Mouse (Mus musculus): ENCODE results near the gene Abr. TPM values are rescaled to one million over a fixed set of nuclear protein-coding genes. Genes with fewer than 3 reads are reported as not detected.
A peak's percentile ranks its signal among the peaks of the same experiment; 100 is the strongest.

Gene Abr
- polyA plus RNA-seq, 2 experiments = 39.7 to 67.5 TPM

GRCm38 (mm10) chr11:76382711-76383324, 239.3 kb downstream of the Abr start:
- TF ChIP-seq POLR2A (IDR thresholded peaks at IDR 0.05; ENCODE audit: borderline replicate concordance, extremely low read depth, insufficient read depth, insufficient read length) = no peak
- 44% methylated on average over 13 of the region's 13 CpGs for WGBS
- Histone ChIP-seq H3K4me2 (replicated peaks; ENCODE audit: low read depth, low read length, severe bottlenecking) (no peak overlapping the region), H3K36me3 (ENCODE audit: control insufficient read depth, insufficient read depth, low read length) (no peaks in the 10 kb centered on the region), H3K9ac (ENCODE audit: low read depth, low read length, severe bottlenecking) (no peak overlapping the region), H3K27ac (replicated peaks; ENCODE audit: low read depth, low read length) (peak overlapping the region; percentile 13; the same call in 1 of the 2 replicates), H3K9me3 (ENCODE audit: control insufficient read depth, low read length) (no peaks in the 10 kb centered on the region), H3K4me1 (ENCODE audit: control insufficient read depth, insufficient read depth, low read length) (peaks cover 34% of the 10 kb centered on the region), H3K4me3 (replicated peaks; ENCODE audit: low read length) (no peak overlapping the region), H3K27me3 (ENCODE audit: control insufficient read depth, insufficient read depth, low read length) (no peaks in the 10 kb centered on the region)
- DNase-seq (ENCODE audit: low spot score) = no peak
- ATAC-seq (ENCODE audit: low FRiP score, low read depth) = no peak

GRCm38 (mm10) chr11:76381201-76381885, 240.8 kb downstream of the Abr start:
- WGBS = 69% methylated on average over 15 of the region's 15 CpGs
- Histone ChIP-seq H3K9me3 (ENCODE audit: control insufficient read depth, low read length) (no peaks in the 10 kb centered on the region), H3K27ac (replicated peaks; ENCODE audit: low read depth, low read length) (no peak overlapping the region), H3K36me3 (ENCODE audit: control insufficient read depth, insufficient read depth, low read length) (no peaks in the 10 kb centered on the region), H3K4me1 (ENCODE audit: control insufficient read depth, insufficient read depth, low read length) (peaks cover 39% of the 10 kb centered on the region), H3K27me3 (ENCODE audit: control insufficient read depth, insufficient read depth, low read length) (no peaks in the 10 kb centered on the region), H3K9ac (ENCODE audit: low read depth, low read length, severe bottlenecking) (no peak overlapping the region), H3K4me2 (replicated peaks; ENCODE audit: low read depth, low read length, severe bottlenecking) (no peak overlapping the region), H3K4me3 (replicated peaks; ENCODE audit: low read length) (no peak overlapping the region)
- TF ChIP-seq POLR2A (IDR thresholded peaks at IDR 0.05; ENCODE audit: borderline replicate concordance, extremely low read depth, insufficient read depth, insufficient read length) = no peak
- ATAC-seq (ENCODE audit: low FRiP score, low read depth) (no peak), DNase-seq (ENCODE audit: low spot score) (no peak)

- peaks cover 46% of the 10 kb centered on the region for H3K4me1 ChIP-seq (ENCODE audit: control insufficient read depth, insufficient read depth, low read length)
- no peak for DNase-seq (ENCODE audit: low spot score)
- no peak overlapping the region for H3K4me3 ChIP-seq (replicated peaks; ENCODE audit: low read length)
- TF ChIP-seq POLR2A (IDR thresholded peaks at IDR 0.05; ENCODE audit: borderline replicate concordance, extremely low read depth, insufficient read depth, insufficient read length) = no peak
- no peak for ATAC-seq (ENCODE audit: low FRiP score, low read depth)
- H3K4me2 ChIP-seq (replicated peaks; ENCODE audit: low read depth, low read length, severe bottlenecking) = no peak overlapping the region
- no peak overlapping the region; the same call in 1 of the 2 replicates for H3K27ac ChIP-seq (replicated peaks; ENCODE audit: low read depth, low read length)
- no peaks in the 10 kb centered on the region for H3K9me3 ChIP-seq (ENCODE audit: control insufficient read depth, low read length)
- 35% methylated on average over 11 of the region's 11 CpGs for WGBS
- no peaks in the 10 kb centered on the region for H3K27me3 ChIP-seq (ENCODE audit: control insufficient read depth, insufficient read depth, low read length)
- no peaks in the 10 kb centered on the region for H3K36me3 ChIP-seq (ENCODE audit: control insufficient read depth, insufficient read depth, low read length)
- H3K9ac ChIP-seq (ENCODE audit: low read depth, low read length, severe bottlenecking) = no peak overlapping the region
Observed at GRCm38 (mm10) chr11:76379921-76380544, 242.1 kb downstream of the Abr start.

GRCm38 (mm10) chr11:76376425-76376824, 245.7 kb downstream of the Abr start:
- TF ChIP-seq POLR2A (IDR thresholded peaks at IDR 0.05; ENCODE audit: borderline replicate concordance, extremely low read depth, insufficient read depth, insufficient read length) = no peak
- ATAC-seq (ENCODE audit: low FRiP score, low read depth) = no peak
- WGBS = 68% methylated on average over 3 of the region's 3 CpGs

GRCm38 (mm10) chr11:76374491-76375185, 247.5 kb downstream of the Abr start:
- Histone ChIP-seq H3K27me3 (ENCODE audit: control insufficient read depth, insufficient read depth, low read length) (no peaks in the 10 kb centered on the region), H3K4me2 (replicated peaks; ENCODE audit: low read depth, low read length, severe bottlenecking) (peak overlapping the region; percentile 3), H3K4me1 (ENCODE audit: control insufficient read depth, insufficient read depth, low read length) (peaks cover 52% of the 10 kb centered on the region), H3K4me3 (replicated peaks; ENCODE audit: low read length) (no peak overlapping the region), H3K27ac (replicated peaks; ENCODE audit: low read depth, low read length) (peak overlapping the region; percentile 85), H3K36me3 (ENCODE audit: control insufficient read depth, insufficient read depth, low read length) (no peaks in the 10 kb centered on the region), H3K9me3 (ENCODE audit: control insufficient read depth, low read length) (no peaks in the 10 kb centered on the region), H3K9ac (ENCODE audit: low read depth, low read length, severe bottlenecking) (no peak overlapping the region)
- DNase-seq (ENCODE audit: low spot score) = peak; percentile 87
- 22% methylated on average over 17 of the region's 17 CpGs for WGBS
- peak; percentile 78 for ATAC-seq (ENCODE audit: low FRiP score, low read depth)
- TF ChIP-seq POLR2A (IDR thresholded peaks at IDR 0.05; ENCODE audit: borderline replicate concordance, extremely low read depth, insufficient read depth, insufficient read length) = no peak

More at GRCm38 (mm10) chr11:76376425-76376824, 245.7 kb downstream of the Abr start:
- no peaks in the 10 kb centered on the region for H3K9me3 ChIP-seq (ENCODE audit: control insufficient read depth, low read length)
- DNase-seq (ENCODE audit: low spot score) = no peak
- H3K9ac ChIP-seq (ENCODE audit: low read depth, low read length, severe bottlenecking) = no peak overlapping the region
- H3K4me2 ChIP-seq (replicated peaks; ENCODE audit: low read depth, low read length, severe bottlenecking) = no peak overlapping the region
- no peak overlapping the region for H3K4me3 ChIP-seq (replicated peaks; ENCODE audit: low read length)
- H3K4me1 ChIP-seq (ENCODE audit: control insufficient read depth, insufficient read depth, low read length) = peaks cover 54% of the 10 kb centered on the region
- H3K36me3 ChIP-seq (ENCODE audit: control insufficient read depth, insufficient read depth, low read length) = no peaks in the 10 kb centered on the region
- H3K27ac ChIP-seq (replicated peaks; ENCODE audit: low read depth, low read length) = no peak overlapping the region
- no peaks in the 10 kb centered on the region for H3K27me3 ChIP-seq (ENCODE audit: control insufficient read depth, insufficient read depth, low read length)

Data from limb, embryonic 14.5 days (tissue).